Mouse (Mus musculus) embryonic facial prominence, embryonic 12.5 days (tissue): ENCODE measurements at regions not wholly inside any gene's neighbourhood (a gene's known extent, or its start where the extent isn't known, plus 50 kb on each side); places are given as distances from the start of the nearest gene placed in this dataset.

Source experiments
- ATAC-seq: fragments of 200-750 bp; cut with Nextera tagmentation; 2 replicates; pipeline ENCODE4 v1.8.0; 2017; ENCODE audit not compliant: insufficient number of reproducible peaks, insufficient read depth, low FRiP score, low TSS enrichment
- H3K27ac ChIP-seq: fragments of 300-500 bp; sonication (generic); 2 replicates; pipeline ENCODE4 v1.5.1; 2016; ENCODE audit warnings: mild to moderate bottlenecking
- H3K27me3 ChIP-seq: fragments of 300-500 bp; sonication (generic); 2 replicates; pipeline ENCODE4 v1.6.1; 2016; ENCODE audit warnings: mild to moderate bottlenecking, moderate library complexity
- H3K36me3 ChIP-seq: fragments of 300-500 bp; sonication (generic); 2 replicates; pipeline ENCODE4 v1.6.1; 2016; ENCODE audit warnings: mild to moderate bottlenecking
- H3K4me1 ChIP-seq: fragments of 300-500 bp; sonication (generic); 2 replicates; pipeline ENCODE4 v1.6.1; 2016
- H3K4me2 ChIP-seq: fragments of 300-500 bp; sonication (generic); replicated peaks from 2 replicates; pipeline ENCODE4 v1.6.1; 2016; ENCODE audit warnings: mild to moderate bottlenecking, moderate library complexity
- H3K4me3 ChIP-seq: fragments of 300-500 bp; sonication (generic); 2 replicates; pipeline ENCODE4 v1.5.1; 2016; ENCODE audit warnings: mild to moderate bottlenecking
- H3K9ac ChIP-seq: fragments of 300-500 bp; sonication (generic); 2 replicates; pipeline ENCODE4 v1.6.1; 2016; ENCODE audit warnings: mild to moderate bottlenecking, moderate library complexity
- H3K9me3 ChIP-seq: fragments of 300-500 bp; sonication (generic); 2 replicates; pipeline ENCODE4 v1.6.1; 2016; ENCODE audit warnings: mild to moderate bottlenecking, moderate library complexity
- WGBS: fragments of 180-500 bp; shearing (Covaris S2); methylation state at CpG from one replicate; pipeline ENCODE4 v1.1.7; 2016; 5-methylcytosine and 5-hydroxymethylcytosine counted together

- Histone ChIP-seq H3K4me1 (no peaks in the 10 kb centered on the region), H3K27ac (no peak overlapping the region), H3K4me2 (no peak overlapping the region), H3K9ac (no peak overlapping the region), H3K4me3 (no peak overlapping the region), H3K36me3 (no peaks in the 10 kb centered on the region), H3K27me3 (no peaks in the 10 kb centered on the region), H3K9me3 (no peaks in the 10 kb centered on the region)
- ATAC-seq: no peak
- WGBS: 82% methylated on average over 2 of the region's 2 CpGs
Measured at GRCm38 (mm10) chr17:88361161-88361560, 79.3 kb upstream of the Foxn2 start.

- Histone ChIP-seq H3K27ac (no peak overlapping the region), H3K4me3 (no peak overlapping the region), H3K36me3 (no peaks in the 10 kb centered on the region), H3K4me2 (no peak overlapping the region), H3K9me3 (no peaks in the 10 kb centered on the region), H3K27me3 (no peaks in the 10 kb centered on the region), H3K4me1 (no peaks in the 10 kb centered on the region), H3K9ac (no peak overlapping the region)
- no peak for ATAC-seq
- 83% methylated on average over 11 of the region's 11 CpGs for WGBS
Measured at GRCm38 (mm10) chr17:88362404-88362803, 78.1 kb upstream of the Foxn2 start.

GRCm38 (mm10) chr17:88367876-88368275, 72.6 kb upstream of the Foxn2 start:
- H3K27ac ChIP-seq: no peak overlapping the region
- ATAC-seq: no peak
- no peaks in the 10 kb centered on the region for H3K4me1 ChIP-seq
- H3K9me3 ChIP-seq: no peaks in the 10 kb centered on the region
- no peak overlapping the region for H3K9ac ChIP-seq
- H3K27me3 ChIP-seq: no peaks in the 10 kb centered on the region
- H3K36me3 ChIP-seq: no peaks in the 10 kb centered on the region
- H3K4me3 ChIP-seq: no peak overlapping the region
- 59% methylated on average over 5 of the region's 5 CpGs for WGBS
- H3K4me2 ChIP-seq: no peak overlapping the region

- no peaks in the 10 kb centered on the region for H3K36me3 ChIP-seq
- WGBS: 74% methylated on average over 8 of the region's 8 CpGs
- no peaks in the 10 kb centered on the region for H3K27me3 ChIP-seq
- H3K4me1 ChIP-seq: no peaks in the 10 kb centered on the region
- H3K4me3 ChIP-seq: no peak overlapping the region
- H3K4me2 ChIP-seq: no peak overlapping the region
- H3K9ac ChIP-seq: no peak overlapping the region
- H3K9me3 ChIP-seq: no peaks in the 10 kb centered on the region
- H3K27ac ChIP-seq: no peak overlapping the region
- no peak for ATAC-seq
Measured at GRCm38 (mm10) chr17:88369971-88370370, 70.5 kb upstream of the Foxn2 start.

- H3K4me1 ChIP-seq: no peaks in the 10 kb centered on the region
- WGBS: 66% methylated on average over 9 of the region's 9 CpGs
- no peaks in the 10 kb centered on the region for H3K36me3 ChIP-seq
- no peak overlapping the region for H3K27ac ChIP-seq
- no peak overlapping the region for H3K4me3 ChIP-seq
- no peak overlapping the region for H3K9ac ChIP-seq
- H3K9me3 ChIP-seq: no peaks in the 10 kb centered on the region
- H3K4me2 ChIP-seq: no peak overlapping the region
- no peak for ATAC-seq
- no peaks in the 10 kb centered on the region for H3K27me3 ChIP-seq
Measured at GRCm38 (mm10) chr17:88370676-88371075, 69.8 kb upstream of the Foxn2 start.

GRCm38 (mm10) chr17:88378505-88378904, 62.0 kb upstream of the Foxn2 start:
- 0 out of 2 replicates have a peak, but pooled peaks cover 4% of the 10 kb centered on the region for H3K9me3 ChIP-seq
- H3K9ac ChIP-seq: no peak overlapping the region
- no peaks in the 10 kb centered on the region for H3K36me3 ChIP-seq
- no peaks in the 10 kb centered on the region for H3K4me1 ChIP-seq
- H3K27ac ChIP-seq: no peak overlapping the region
- 94% methylated on average over 5 of the region's 5 CpGs for WGBS
- H3K4me2 ChIP-seq: no peak overlapping the region
- no peak for ATAC-seq
- H3K27me3 ChIP-seq: no peaks in the 10 kb centered on the region
- H3K4me3 ChIP-seq: no peak overlapping the region

GRCm38 (mm10) chr17:88379389-88379788, 61.1 kb upstream of the Foxn2 start:
- H3K27ac ChIP-seq: no peak overlapping the region
- no peak overlapping the region for H3K4me3 ChIP-seq
- H3K27me3 ChIP-seq: no peaks in the 10 kb centered on the region
- no peak for ATAC-seq
- H3K4me2 ChIP-seq: no peak overlapping the region
- H3K4me1 ChIP-seq: no peaks in the 10 kb centered on the region
- H3K9me3 ChIP-seq: 0 out of 2 replicates have a peak, but pooled peaks cover 4% of the 10 kb centered on the region
- H3K36me3 ChIP-seq: no peaks in the 10 kb centered on the region
- 93% methylated on average over 5 of the region's 5 CpGs for WGBS
- H3K9ac ChIP-seq: no peak overlapping the region

- 53% methylated on average over 9 of the region's 9 CpGs for WGBS
- H3K27me3 ChIP-seq: no peaks in the 10 kb centered on the region
- H3K36me3 ChIP-seq: no peaks in the 10 kb centered on the region
- H3K4me2 ChIP-seq: no peak overlapping the region
- no peak overlapping the region for H3K27ac ChIP-seq
- H3K4me1 ChIP-seq: no peaks in the 10 kb centered on the region
- no peak for ATAC-seq
- H3K9ac ChIP-seq: no peak overlapping the region
- H3K9me3 ChIP-seq: 0 out of 2 replicates have a peak, but pooled peaks cover 4% of the 10 kb centered on the region
- no peak overlapping the region for H3K4me3 ChIP-seq
Measured at GRCm38 (mm10) chr17:88381106-88381505, 59.4 kb upstream of the Foxn2 start.

GRCm38 (mm10) chr17:88383447-88383846, 57.1 kb upstream of the Foxn2 start:
- ATAC-seq: no peak
- 72% methylated on average over 4 of the region's 4 CpGs for WGBS
- Histone ChIP-seq H3K9me3 (0 out of 2 replicates have a peak, but pooled peaks cover 2% of the 10 kb centered on the region), H3K9ac (no peak overlapping the region), H3K27ac (no peak overlapping the region), H3K27me3 (no peaks in the 10 kb centered on the region), H3K4me1 (no peaks in the 10 kb centered on the region), H3K36me3 (no peaks in the 10 kb centered on the region), H3K4me3 (no peak overlapping the region), H3K4me2 (no peak overlapping the region)

- H3K9me3 ChIP-seq: no peaks in the 10 kb centered on the region
- H3K4me3 ChIP-seq: no peak overlapping the region
- H3K36me3 ChIP-seq: no peaks in the 10 kb centered on the region
- no peak overlapping the region for H3K9ac ChIP-seq
- no peak overlapping the region for H3K27ac ChIP-seq
- H3K4me1 ChIP-seq: no peaks in the 10 kb centered on the region
- H3K4me2 ChIP-seq: no peak overlapping the region
- no peak for ATAC-seq
- no peaks in the 10 kb centered on the region for H3K27me3 ChIP-seq
- WGBS: 63% methylated on average over 15 of the region's 15 CpGs
Measured at GRCm38 (mm10) chr17:88388441-88388951, 52.0 kb upstream of the Foxn2 start.

GRCm38 (mm10) chr17:88389668-88390461, 50.6 kb upstream of the Foxn2 start:
- Histone ChIP-seq H3K9ac (no peak overlapping the region), H3K36me3 (no peaks in the 10 kb centered on the region), H3K27me3 (no peaks in the 10 kb centered on the region), H3K9me3 (no peaks in the 10 kb centered on the region), H3K4me3 (no peak overlapping the region), H3K4me2 (no peak overlapping the region), H3K27ac (no peak overlapping the region), H3K4me1 (no peaks in the 10 kb centered on the region)
- ATAC-seq: no peak
- WGBS: 64% methylated on average over 14 of the region's 14 CpGs
